Mouse (Mus musculus): ENCODE results near the gene Mlph. TPM values are rescaled to one million over a fixed set of nuclear protein-coding genes. Genes with fewer than 3 reads are reported as not detected.

Mlph gene
- polyA plus RNA-seq, 1 experiment from 2014 or later: 0.09 TPM

DNA sequence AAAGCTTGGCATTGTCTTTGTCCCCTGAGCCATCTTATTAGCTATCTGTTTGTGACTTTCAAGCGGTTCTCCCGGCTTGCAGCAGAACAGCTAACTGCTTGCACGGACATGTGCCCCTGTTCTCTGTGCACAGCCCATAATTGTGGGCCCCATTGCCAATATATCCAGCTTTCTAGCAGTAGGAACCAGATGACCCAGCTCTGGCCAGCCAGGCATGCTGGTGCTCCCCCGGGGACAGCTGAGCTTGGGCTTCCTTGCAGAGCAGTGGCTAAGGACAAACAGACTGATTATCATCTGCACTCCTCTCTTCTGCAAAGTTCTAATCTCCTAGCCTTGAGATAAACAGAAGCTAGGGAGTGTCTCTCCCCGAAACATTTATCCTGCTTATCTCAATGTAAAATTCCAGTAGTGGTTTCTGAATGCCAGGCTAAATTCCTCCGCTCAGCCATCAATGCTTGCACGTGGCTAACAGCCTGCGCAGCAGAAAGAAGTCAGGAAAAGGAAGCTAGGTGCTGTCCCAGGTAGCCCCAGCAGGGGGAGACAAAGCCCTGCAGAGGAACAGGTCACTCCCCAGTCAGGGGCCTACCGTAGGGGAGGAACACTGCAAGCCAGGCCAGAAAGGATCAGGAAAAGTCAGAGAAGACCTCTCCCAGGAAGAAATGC is 58.2 kb downstream of the Mlph start:
- Histone ChIP-seq H3K27ac (replicated peaks) (no peak overlapping the region), H3K9me3 (replicated peaks) (no peaks in the 10 kb centered on the region), H3K9ac (replicated peaks) (no peak overlapping the region), H3K4me3 (replicated peaks) (no peak overlapping the region), H3K4me2 (peak overlapping the region; percentile 17; the same call in 1 of the 2 replicates), H3K36me3 (no peaks in the 10 kb centered on the region), H3K4me1 (peaks cover 41% of the 10 kb centered on the region), H3K27me3 (replicated peaks) (peaks cover 12% of the 10 kb centered on the region)
- peak; percentile 84 for ATAC-seq (ENCODE audit: low FRiP score)
- WGBS: 18% methylated on average over 9 of the region's 9 CpGs

DNA sequence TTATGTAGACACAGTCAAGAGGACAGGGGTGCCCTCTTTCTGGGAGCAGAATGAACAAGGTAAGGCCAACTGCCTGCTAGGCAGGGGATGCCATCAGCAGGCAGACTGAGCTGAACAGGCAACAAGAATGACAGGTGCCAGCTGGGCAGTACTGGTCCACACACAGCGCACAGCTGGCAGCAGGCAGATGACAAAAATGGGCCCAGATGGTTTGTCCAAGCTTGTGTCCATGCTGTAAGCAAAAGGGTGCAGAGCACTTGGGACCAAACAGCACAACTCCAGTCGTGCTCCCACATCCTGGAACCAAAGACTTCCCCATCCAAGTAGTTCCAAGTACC is 58.7 kb downstream of the Mlph start:
- Histone ChIP-seq H3K9me3 (replicated peaks) (no peaks in the 10 kb centered on the region), H3K9ac (replicated peaks) (no peak overlapping the region), H3K27me3 (replicated peaks) (peaks cover 12% of the 10 kb centered on the region), H3K36me3 (no peaks in the 10 kb centered on the region), H3K4me1 (peaks cover 41% of the 10 kb centered on the region), H3K4me3 (replicated peaks) (no peak overlapping the region), H3K4me2 (no peak overlapping the region), H3K27ac (replicated peaks) (no peak overlapping the region)
- 69% methylated on average over 2 of the region's 2 CpGs for WGBS
- peak; percentile 29; the same call in 1 of the 2 replicates for ATAC-seq (ENCODE audit: low FRiP score)

DNA sequence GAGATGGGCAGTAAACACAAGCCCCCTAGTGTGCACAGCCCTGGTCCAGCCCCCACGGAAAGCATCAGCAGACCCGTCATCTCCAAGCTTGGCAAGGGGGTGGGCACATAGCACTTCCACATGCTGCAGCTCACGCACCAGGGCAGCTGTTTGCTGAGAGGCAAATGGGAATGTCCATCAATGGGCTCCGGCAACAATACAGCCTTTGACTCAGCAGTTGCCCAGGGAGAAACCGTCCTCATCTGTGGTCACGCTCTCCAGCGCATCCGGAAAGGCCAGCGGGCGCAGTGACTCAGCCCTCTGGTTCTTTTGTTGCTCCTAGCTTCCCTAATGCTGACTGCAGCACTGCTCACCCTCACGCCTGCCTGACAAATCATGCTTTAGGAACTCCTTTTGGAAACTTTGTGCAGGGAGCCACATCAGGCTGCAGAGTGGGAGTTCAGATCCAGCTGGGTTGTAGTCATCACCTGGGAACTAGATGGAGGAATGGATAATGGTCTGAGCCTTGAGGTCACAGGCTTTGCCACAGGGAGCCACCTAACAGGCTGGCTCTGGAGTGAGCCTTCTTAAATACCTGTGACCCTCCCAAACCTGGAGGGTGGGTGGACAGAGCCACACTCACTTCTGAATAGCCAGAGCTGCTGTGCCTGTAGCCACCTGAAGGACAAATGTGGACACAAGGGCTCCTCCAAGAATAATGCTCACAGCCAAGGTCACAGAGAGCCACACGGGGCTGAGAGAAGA is 60.2 kb downstream of the Mlph start:
- H3K9me3 ChIP-seq (replicated peaks): no peaks in the 10 kb centered on the region
- H3K27ac ChIP-seq (replicated peaks): no peak overlapping the region
- peak; percentile 72; the same call in 1 of the 2 replicates for ATAC-seq (ENCODE audit: low FRiP score)
- no peak overlapping the region for H3K9ac ChIP-seq (replicated peaks)
- WGBS: 4% methylated on average over 12 of the region's 12 CpGs
- peaks cover 36% of the 10 kb centered on the region for H3K4me1 ChIP-seq
- peak overlapping the region; percentile 43 for H3K4me2 ChIP-seq
- no peaks in the 10 kb centered on the region for H3K36me3 ChIP-seq
- no peak overlapping the region for H3K4me3 ChIP-seq (replicated peaks)
- peaks cover 7% of the 10 kb centered on the region for H3K27me3 ChIP-seq (replicated peaks)

DNA sequence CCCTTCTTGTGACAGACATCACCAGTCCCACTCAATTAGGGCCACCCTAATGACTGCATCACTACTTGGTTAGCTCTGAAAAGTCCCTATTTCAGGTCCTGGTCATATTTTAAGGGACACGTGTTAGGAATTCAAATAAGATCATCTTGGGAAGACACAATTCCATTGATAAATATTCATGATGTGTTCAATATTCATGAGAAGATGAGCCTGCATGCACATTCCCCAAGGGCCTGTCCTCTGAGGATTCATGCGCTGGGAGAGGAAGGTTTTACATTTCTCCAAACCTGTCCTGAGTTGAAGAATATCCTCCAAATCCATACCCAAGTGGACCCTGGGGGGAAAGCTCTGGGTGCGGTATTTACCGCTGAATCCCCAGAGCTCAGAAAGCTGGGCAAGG is 61.1 kb downstream of the Mlph start:
- 44% methylated on average over 4 of the region's 4 CpGs for WGBS

DNA sequence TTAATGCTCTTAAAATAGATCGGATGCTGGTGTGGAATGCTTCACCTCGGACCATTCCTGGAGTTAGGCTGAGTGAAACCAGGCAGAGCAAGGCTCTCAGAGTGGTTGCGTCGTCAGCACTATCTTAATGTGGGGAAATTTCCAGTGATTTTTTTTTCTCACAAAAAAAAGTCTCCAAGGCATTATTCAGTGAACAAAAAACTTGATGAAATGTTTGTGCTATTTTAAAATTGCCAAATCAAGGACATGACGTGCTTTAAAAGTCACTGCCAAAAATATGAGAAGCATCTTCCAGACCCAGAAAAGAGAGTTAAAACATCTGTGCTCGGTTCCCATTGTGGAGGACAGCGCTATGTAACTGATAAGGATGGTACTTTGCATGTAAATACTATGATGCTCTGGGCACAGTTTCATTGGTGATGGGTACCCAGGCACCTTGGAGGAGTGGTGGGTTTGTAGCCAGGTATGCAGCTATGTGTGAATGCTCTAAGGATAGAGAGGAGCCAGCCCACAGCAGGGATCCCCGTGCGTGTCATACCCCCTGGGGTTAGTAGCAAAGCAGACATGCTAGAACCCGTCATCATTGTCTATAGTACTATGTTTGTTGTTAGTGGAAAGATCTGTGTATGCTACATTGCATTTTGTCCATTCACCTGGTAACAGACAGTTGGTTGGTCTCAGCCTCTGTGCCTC is 65.9 kb downstream of the Mlph start:
- WGBS: 80% methylated on average over 10 of the region's 10 CpGs
- Histone ChIP-seq H3K36me3 (no peaks in the 10 kb centered on the region), H3K27me3 (replicated peaks) (no peaks in the 10 kb centered on the region), H3K9ac (replicated peaks) (no peak overlapping the region), H3K9me3 (replicated peaks) (no peaks in the 10 kb centered on the region), H3K4me2 (no peak overlapping the region), H3K4me3 (replicated peaks) (no peak overlapping the region), H3K27ac (replicated peaks) (no peak overlapping the region), H3K4me1 (peaks cover 4% of the 10 kb centered on the region; the same call in 1 of the 2 replicates)
- no peak for ATAC-seq (ENCODE audit: low FRiP score)

More for the DNA sequence above, 61.1 kb downstream of the Mlph start:
- Histone ChIP-seq H3K36me3 (no peaks in the 10 kb centered on the region), H3K9me3 (replicated peaks) (no peaks in the 10 kb centered on the region), H3K4me2 (no peak overlapping the region), H3K27me3 (replicated peaks) (peaks cover 7% of the 10 kb centered on the region), H3K27ac (replicated peaks) (no peak overlapping the region), H3K4me3 (replicated peaks) (no peak overlapping the region), H3K4me1 (peaks cover 36% of the 10 kb centered on the region), H3K9ac (replicated peaks) (no peak overlapping the region)
- ATAC-seq (ENCODE audit: low FRiP score): no peak

DNA sequence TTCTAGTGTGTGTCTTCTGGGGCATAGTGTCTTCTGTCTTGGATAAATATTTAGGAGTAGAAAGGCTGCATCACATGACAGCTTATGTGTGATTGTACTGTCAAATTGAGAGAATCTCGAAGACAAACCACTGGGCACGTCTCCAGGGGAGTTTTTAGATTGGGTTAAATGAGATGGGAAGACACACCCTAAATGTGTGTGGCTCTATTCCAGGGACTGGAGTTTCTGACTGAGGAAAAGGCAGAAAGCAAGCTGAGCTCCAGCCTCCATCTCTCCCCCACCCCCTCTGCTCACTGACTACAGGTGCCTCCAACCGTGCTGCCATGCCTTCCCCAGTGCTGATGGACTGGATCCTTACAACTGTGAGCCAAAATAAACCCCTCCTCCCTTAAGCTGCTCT is 66.5 kb downstream of the Mlph start:
- Histone ChIP-seq H3K9me3 (replicated peaks) (no peaks in the 10 kb centered on the region), H3K4me3 (replicated peaks) (no peak overlapping the region), H3K4me2 (no peak overlapping the region), H3K27ac (replicated peaks) (no peak overlapping the region), H3K4me1 (no peaks in the 10 kb centered on the region), H3K9ac (replicated peaks) (no peak overlapping the region), H3K36me3 (no peaks in the 10 kb centered on the region), H3K27me3 (replicated peaks) (no peaks in the 10 kb centered on the region)
- ATAC-seq (ENCODE audit: low FRiP score): no peak
- 83% methylated on average over 3 of the region's 3 CpGs for WGBS

DNA sequence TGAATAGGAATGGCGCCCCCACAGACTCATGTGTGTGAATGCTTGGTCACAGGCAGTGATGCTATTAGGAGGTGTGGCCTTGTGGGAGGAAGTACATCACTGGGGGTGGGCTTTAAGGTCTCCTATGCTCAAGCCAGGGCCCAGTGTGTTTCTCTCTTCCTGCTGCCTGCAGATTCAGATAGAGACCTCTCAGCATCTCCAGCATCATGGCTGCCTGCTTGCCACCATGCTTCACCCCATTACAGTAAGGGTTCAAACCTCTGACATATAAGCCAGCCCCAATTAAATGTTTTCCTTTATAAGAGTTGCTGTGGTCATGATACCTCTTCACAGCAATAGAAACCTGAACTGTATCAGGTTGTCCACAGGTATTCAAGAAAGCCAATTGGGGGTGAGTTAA is 81.0 kb downstream of the Mlph start:
- H3K9me3 ChIP-seq (replicated peaks): no peaks in the 10 kb centered on the region
- peaks cover 29% of the 10 kb centered on the region for H3K4me1 ChIP-seq
- no peak overlapping the region for H3K4me2 ChIP-seq
- WGBS: 100% methylated on average over 1 of the region's 1 CpGs
- H3K27me3 ChIP-seq (replicated peaks): no peaks in the 10 kb centered on the region
- H3K27ac ChIP-seq (replicated peaks): no peak overlapping the region
- H3K9ac ChIP-seq (replicated peaks): no peak overlapping the region
- no peak overlapping the region for H3K4me3 ChIP-seq (replicated peaks)
- H3K36me3 ChIP-seq: no peaks in the 10 kb centered on the region
- ATAC-seq (ENCODE audit: low FRiP score): no peak

DNA sequence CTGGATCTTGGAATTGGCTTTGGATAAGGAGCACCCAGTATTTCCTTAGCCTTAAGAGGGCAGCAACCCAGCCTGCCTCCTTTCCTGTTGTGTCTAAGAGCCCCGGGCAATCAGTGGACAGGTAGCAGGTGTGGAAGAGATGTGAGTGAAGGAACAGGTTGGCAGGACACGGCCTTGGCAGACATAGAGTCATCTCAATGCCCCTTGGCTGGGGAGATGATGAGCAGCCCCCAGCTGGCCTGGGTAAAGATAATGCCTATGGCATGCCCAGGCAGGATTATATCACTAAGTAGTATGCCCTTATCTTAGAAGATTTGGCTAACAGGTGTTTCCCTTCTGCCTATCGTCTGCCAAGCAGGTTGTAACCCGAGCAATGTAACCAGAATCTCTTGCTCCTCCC is 82.3 kb downstream of the Mlph start:
- H3K27ac ChIP-seq (replicated peaks): no peak overlapping the region
- no peaks in the 10 kb centered on the region for H3K27me3 ChIP-seq (replicated peaks)
- H3K4me3 ChIP-seq (replicated peaks): no peak overlapping the region
- no peak overlapping the region for H3K9ac ChIP-seq (replicated peaks)
- peaks cover 34% of the 10 kb centered on the region for H3K4me1 ChIP-seq
- H3K4me2 ChIP-seq: no peak overlapping the region
- H3K36me3 ChIP-seq: no peaks in the 10 kb centered on the region
- 78% methylated on average over 4 of the region's 4 CpGs for WGBS
- ATAC-seq (ENCODE audit: low FRiP score): no peak
- H3K9me3 ChIP-seq (replicated peaks): no peaks in the 10 kb centered on the region

DNA sequence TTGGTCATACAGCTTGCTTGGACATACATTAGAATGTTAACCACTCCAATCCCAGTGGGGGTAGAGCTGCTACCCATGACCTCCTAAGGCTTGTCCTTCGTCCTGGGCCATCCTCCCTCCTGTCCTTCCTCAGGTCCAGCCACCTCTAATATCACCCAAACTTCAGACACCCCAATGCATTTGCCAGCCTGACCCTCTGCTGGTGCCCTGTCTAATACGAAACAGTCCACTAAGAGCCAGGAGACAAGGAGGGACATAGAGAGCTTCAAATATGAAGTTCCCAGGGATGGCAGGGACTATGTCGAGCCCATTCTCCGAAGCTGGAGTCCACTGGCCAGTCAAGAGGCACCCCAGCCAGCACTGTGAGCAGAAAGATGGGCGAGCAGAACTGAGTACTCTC is 82.8 kb downstream of the Mlph start:
- H3K9me3 ChIP-seq (replicated peaks): no peaks in the 10 kb centered on the region
- H3K36me3 ChIP-seq: no peaks in the 10 kb centered on the region
- WGBS: 89% methylated on average over 5 of the region's 5 CpGs
- H3K4me2 ChIP-seq: peak overlapping the region; percentile 97
- 0 out of 2 replicates have a peak overlapping the region, but pooled peaks have one; percentile 83 for H3K9ac ChIP-seq (replicated peaks)
- peaks cover 34% of the 10 kb centered on the region for H3K4me1 ChIP-seq
- H3K4me3 ChIP-seq (replicated peaks): peak overlapping the region; percentile 88; the same call in 1 of the 2 replicates
- no peaks in the 10 kb centered on the region for H3K27me3 ChIP-seq (replicated peaks)
- ATAC-seq (ENCODE audit: low FRiP score): no peak
- H3K27ac ChIP-seq (replicated peaks): peak overlapping the region; percentile 76; the same call in 1 of the 2 replicates

DNA sequence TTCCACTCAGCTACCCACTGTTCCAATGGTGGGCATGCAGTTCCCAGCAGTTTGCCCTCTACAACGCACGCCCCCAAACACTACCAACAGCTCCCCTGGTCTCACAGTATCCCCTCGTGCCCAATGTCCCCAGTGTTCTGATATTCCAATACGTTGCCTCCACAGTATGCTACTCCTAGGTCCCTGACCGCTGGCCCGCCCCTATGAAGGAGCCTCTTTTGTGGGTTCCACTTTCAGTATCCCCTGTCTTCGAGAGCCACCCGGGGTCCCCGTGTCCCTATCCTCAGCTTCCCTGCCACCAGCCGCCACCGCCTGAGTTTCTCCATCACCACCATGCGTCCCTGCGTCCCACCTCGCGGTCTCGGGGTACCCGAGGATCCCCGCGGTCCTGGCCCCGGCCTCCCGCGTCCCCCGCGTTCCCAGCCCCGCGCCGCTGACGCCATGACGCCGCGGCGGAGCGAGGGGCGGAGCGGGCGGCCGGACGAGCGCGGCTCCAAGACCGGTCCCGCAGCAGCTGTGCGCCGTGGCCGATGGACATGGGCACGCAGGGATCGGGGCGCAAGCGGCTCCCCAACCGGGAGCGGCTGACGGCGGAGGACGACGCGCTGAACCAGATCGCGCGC is 83.5 kb downstream of the Mlph start, which contains the start of gene Lrrfip1:
Lrrfip1 (plus strand) TSS at position 470 of the 623 bp plus-strand sequence.
- Histone ChIP-seq H3K4me1 (peaks cover 34% of the 10 kb centered on the region), H3K9me3 (replicated peaks) (no peaks in the 10 kb centered on the region), H3K4me3 (replicated peaks) (peak within 1 kb of the TSS; percentile 88), H3K9ac (replicated peaks) (peak within 1 kb of the TSS; percentile 83), H3K36me3 (no peaks in the 10 kb centered on the region), H3K27me3 (replicated peaks) (no peaks in the 10 kb centered on the region), H3K27ac (replicated peaks) (peak within 1 kb of the TSS; percentile 76), H3K4me2 (peak within 1 kb of the TSS; percentile 97)
- WGBS: 2% methylated on average over 59 of the region's 59 CpGs
- peak; percentile 88 for ATAC-seq (ENCODE audit: low FRiP score)

DNA sequence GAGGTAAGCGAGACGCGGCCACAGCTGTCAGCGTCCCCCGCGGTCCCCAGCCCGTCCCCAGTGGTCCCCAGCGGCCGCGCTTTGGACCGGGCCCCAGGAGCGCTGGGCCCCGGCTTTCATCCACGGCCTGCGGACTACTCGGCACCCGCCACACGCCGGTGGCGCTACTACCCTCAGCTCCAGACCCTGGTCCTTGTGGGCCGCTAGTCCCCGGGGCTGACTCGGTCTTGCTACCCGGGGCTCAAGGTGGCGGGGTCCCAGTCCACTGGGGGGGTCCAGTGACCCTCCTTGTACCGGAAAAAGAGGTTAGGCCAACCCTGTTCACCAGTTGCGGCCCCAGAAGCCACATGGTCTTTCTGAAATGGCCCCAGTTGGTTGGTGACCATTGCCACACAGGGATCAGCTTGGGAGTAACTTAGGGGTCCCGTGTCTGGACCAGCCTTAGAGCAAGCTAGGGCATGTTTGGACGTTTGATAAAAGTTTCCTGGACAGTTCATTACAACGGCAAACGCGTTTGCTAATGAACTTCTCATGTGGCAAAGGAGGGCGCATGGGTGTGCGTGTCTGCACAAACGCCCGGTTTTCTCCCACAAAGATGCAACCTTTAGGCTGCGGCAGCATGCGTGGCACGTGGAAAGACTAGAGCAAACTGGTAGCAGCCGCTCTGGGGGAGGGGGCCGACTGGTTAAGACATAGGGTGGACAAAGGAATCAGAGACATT is 84.2 kb downstream of the Mlph start:
- H3K9ac ChIP-seq (replicated peaks): peak overlapping the region; percentile 83
- H3K27me3 ChIP-seq (replicated peaks): no peaks in the 10 kb centered on the region
- peak overlapping the region; percentile 97 for H3K4me2 ChIP-seq
- no peaks in the 10 kb centered on the region for H3K9me3 ChIP-seq (replicated peaks)
- 1% methylated on average over 41 of the region's 41 CpGs for WGBS
- H3K4me1 ChIP-seq: peaks cover 34% of the 10 kb centered on the region
- H3K27ac ChIP-seq (replicated peaks): peak overlapping the region; percentile 76
- ATAC-seq (ENCODE audit: low FRiP score): peak; percentile 76
- no peaks in the 10 kb centered on the region for H3K36me3 ChIP-seq
- H3K4me3 ChIP-seq (replicated peaks): peak overlapping the region; percentile 88

Measured in neural tube, embryonic 15.5 days (tissue).